Mouse (Mus musculus): Measurements from ENCODE around the gene Trim63. TPM values are rescaled to one million over a fixed set of nuclear protein-coding genes. Genes with fewer than 3 reads are reported as not detected.

Gene Trim63
- polyA plus RNA-seq, 1 experiment from 2014 or later, result not detected

DNA sequence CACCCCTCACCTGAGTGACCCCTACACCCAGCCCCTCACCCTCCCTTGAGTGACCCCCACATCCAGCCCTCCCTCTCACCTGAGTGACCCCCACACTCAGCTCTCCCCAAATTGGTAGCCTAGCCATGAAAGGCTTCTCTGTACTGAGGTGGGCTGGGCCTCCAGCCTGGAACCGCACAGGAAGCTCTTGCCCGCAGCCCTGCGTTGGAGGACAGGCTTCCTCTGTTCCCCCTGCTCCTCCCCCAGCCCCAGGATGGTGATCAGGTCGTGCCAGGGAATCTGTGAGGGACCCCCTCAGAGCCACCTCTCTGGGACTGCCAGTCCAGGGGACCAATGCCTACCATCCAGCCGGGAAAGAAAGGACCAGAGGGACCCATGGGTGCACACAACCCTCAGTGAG is 50.4 kb downstream of the Trim63 start:
- Histone ChIP-seq H3K36me3 (ENCODE audit: insufficient read depth) (no peaks in the 10 kb centered on the region), H3K4me2 (no peak overlapping the region), H3K4me3 (ENCODE audit: low read depth, low read length) (no peak overlapping the region), H3K9me3 (ENCODE audit: low read depth, low read length) (no peaks in the 10 kb centered on the region), H3K27me3 (ENCODE audit: insufficient read depth, low read length) (peaks cover 7% of the 10 kb centered on the region; the same call in 1 of the 2 replicates), H3K9ac (no peak overlapping the region), H3K27ac (ENCODE audit: low read depth) (no peak overlapping the region), H3K4me1 (ENCODE audit: insufficient read depth) (no peaks in the 10 kb centered on the region)
- ATAC-seq (ENCODE audit: insufficient read depth), result no peak
- WGBS, result 24% methylated on average over 5 of the region's 5 CpGs
- no peak for DNase-seq
- TF ChIP-seq CTCF (IDR thresholded peaks at IDR 0.05; ENCODE audit: low read depth), result no peak

DNA sequence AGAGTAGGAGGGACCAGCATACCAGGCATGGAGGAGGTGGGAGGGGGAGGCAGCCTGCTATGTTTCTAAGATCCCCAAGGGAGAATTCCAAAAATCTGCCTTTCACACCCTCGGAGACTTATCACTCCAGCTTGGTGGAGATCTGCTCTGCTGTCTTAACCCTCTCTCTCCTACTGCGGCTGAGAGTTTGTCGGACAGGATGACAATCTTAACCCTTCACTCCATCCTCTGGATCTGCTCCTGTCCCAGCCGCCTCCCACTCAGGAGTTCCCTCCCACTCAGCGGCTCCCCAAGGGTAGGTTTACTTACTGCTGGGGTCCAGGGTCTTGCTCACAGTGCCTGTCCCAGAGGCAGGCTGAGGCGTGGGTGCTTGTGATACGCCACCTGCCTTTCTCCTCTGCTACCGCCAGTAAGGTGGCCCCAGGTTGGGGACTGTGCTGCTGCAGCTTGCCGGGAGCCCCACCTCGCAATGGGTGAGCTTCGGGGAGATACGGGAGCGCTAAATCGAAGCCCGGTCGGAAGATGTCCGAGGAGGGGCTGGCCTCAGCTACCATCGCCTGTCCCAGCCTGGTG is 55.8 kb downstream of the Trim63 start:
- peaks cover 27% of the 10 kb centered on the region for H3K27me3 ChIP-seq (ENCODE audit: insufficient read depth, low read length)
- peak overlapping the region; percentile 32; the same call in 1 of the 2 replicates for H3K9ac ChIP-seq
- peak overlapping the region; percentile 95 for H3K4me2 ChIP-seq
- 1% methylated on average over 18 of the region's 18 CpGs for WGBS
- peak overlapping the region; percentile 48 for H3K4me3 ChIP-seq (ENCODE audit: low read depth, low read length)
- peaks cover 4% of the 10 kb centered on the region; the same call in 1 of the 2 replicates for H3K4me1 ChIP-seq (ENCODE audit: insufficient read depth)
- no peaks in the 10 kb centered on the region for H3K9me3 ChIP-seq (ENCODE audit: low read depth, low read length)
- no peaks in the 10 kb centered on the region for H3K36me3 ChIP-seq (ENCODE audit: insufficient read depth)
- no peak for TF ChIP-seq CTCF (IDR thresholded peaks at IDR 0.05; ENCODE audit: low read depth)
- H3K27ac ChIP-seq (ENCODE audit: low read depth), result no peak overlapping the region
- DNase-seq, result peak; percentile 47
- peak; percentile 13; the same call in 1 of the 2 replicates for ATAC-seq (ENCODE audit: insufficient read depth)

DNA sequence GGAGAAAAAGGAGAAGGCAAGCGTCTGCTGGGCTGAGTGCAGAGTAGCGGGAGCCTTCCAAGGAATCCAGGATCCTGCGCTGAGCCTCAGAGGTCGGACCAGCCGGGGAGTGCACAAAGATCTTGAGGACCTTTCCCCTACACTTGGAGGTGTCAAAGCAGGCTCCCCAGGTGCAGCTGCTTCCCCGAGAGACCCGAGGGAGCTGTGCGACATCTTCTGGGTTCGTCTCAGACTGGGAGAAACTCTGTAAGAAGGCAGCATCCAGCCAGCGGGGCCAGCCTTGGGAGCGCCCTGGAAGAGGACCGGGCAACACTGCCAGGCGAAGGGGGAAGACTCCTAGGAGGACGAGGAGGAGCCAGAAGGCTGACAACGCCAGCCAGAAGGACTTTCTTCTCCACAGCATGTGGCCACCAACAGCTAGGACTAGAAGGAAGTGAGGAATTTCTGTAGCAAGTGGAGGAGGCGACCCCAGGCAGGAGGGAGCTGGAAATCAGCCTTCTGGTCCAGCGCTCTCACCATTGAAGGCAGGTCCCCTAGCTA is 56.5 kb downstream of the Trim63 start:
- Histone ChIP-seq H3K9me3 (ENCODE audit: low read depth, low read length) (no peaks in the 10 kb centered on the region), H3K27me3 (ENCODE audit: insufficient read depth, low read length) (peaks cover 27% of the 10 kb centered on the region), H3K36me3 (ENCODE audit: insufficient read depth) (no peaks in the 10 kb centered on the region), H3K27ac (ENCODE audit: low read depth) (no peak overlapping the region), H3K9ac (peak overlapping the region; percentile 32; the same call in 1 of the 2 replicates), H3K4me1 (ENCODE audit: insufficient read depth) (peaks cover 4% of the 10 kb centered on the region; the same call in 1 of the 2 replicates), H3K4me2 (peak overlapping the region; percentile 95), H3K4me3 (ENCODE audit: low read depth, low read length) (peak overlapping the region; percentile 48)
- 1% methylated on average over 17 of the region's 17 CpGs for WGBS
- DNase-seq, result no peak
- no peak for ATAC-seq (ENCODE audit: insufficient read depth)
- TF ChIP-seq CTCF (IDR thresholded peaks at IDR 0.05; ENCODE audit: low read depth), result no peak

DNA sequence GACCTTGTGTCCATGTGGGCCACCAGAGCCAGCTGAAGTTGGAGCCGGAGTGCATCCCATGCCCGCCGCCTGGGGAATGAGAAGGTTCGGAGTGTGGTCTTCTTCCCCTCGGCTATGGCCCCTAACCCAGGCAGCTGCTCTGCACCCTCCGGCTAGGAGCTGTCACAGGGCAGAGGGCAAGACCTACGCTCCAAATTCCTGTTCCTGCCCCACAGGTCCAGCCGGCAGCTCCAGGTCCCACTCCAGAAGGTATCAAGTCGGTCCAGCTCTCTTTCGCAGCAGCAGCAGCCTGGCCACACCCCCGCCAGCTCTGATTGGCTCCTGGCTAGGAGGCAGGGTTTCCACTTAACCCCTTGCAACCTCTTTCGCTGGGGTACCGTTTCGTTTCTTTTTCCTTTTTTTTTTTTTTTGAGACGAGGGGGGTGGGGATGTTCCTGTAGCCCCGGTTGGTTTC is 57.4 kb downstream of the Trim63 start:
- Histone ChIP-seq H3K9me3 (ENCODE audit: low read depth, low read length) (no peaks in the 10 kb centered on the region), H3K36me3 (ENCODE audit: insufficient read depth) (no peaks in the 10 kb centered on the region), H3K9ac (peak overlapping the region; percentile 42; the same call in 1 of the 2 replicates), H3K4me3 (ENCODE audit: low read depth, low read length) (peak overlapping the region; percentile 48), H3K27ac (ENCODE audit: low read depth) (no peak overlapping the region), H3K4me1 (ENCODE audit: insufficient read depth) (peaks cover 4% of the 10 kb centered on the region; the same call in 1 of the 2 replicates), H3K27me3 (ENCODE audit: insufficient read depth, low read length) (peaks cover 27% of the 10 kb centered on the region), H3K4me2 (peak overlapping the region; percentile 95)
- peak; percentile 76 for ATAC-seq (ENCODE audit: insufficient read depth)
- no peak for TF ChIP-seq CTCF (IDR thresholded peaks at IDR 0.05; ENCODE audit: low read depth)
- under 1% methylated on average over 16 of the region's 16 CpGs for WGBS
- DNase-seq, result peak; percentile 85

GRCm38 (mm10) chr4:134373295-134373694 is 58.4 kb downstream of the Trim63 start:
- H3K27ac ChIP-seq (ENCODE audit: low read depth), result no peak overlapping the region
- no peak overlapping the region for H3K4me3 ChIP-seq (ENCODE audit: low read depth, low read length)
- H3K9ac ChIP-seq, result no peak overlapping the region
- no peaks in the 10 kb centered on the region for H3K36me3 ChIP-seq (ENCODE audit: insufficient read depth)
- TF ChIP-seq CTCF (IDR thresholded peaks at IDR 0.05; ENCODE audit: low read depth), result no peak
- no peak for ATAC-seq (ENCODE audit: insufficient read depth)
- H3K9me3 ChIP-seq (ENCODE audit: low read depth, low read length), result no peaks in the 10 kb centered on the region
- WGBS, result 74% methylated on average over 8 of the region's 8 CpGs
- H3K4me1 ChIP-seq (ENCODE audit: insufficient read depth), result peaks cover 4% of the 10 kb centered on the region; the same call in 1 of the 2 replicates
- no peak for DNase-seq
- peaks cover 27% of the 10 kb centered on the region for H3K27me3 ChIP-seq (ENCODE audit: insufficient read depth, low read length)
- no peak overlapping the region for H3K4me2 ChIP-seq

GRCm38 (mm10) chr4:134374306-134374705 is 59.4 kb downstream of the Trim63 start:
- no peak for DNase-seq
- WGBS, result 50% methylated on average over 1 of the region's 1 CpGs
- Histone ChIP-seq H3K4me1 (ENCODE audit: insufficient read depth) (peaks cover 4% of the 10 kb centered on the region; the same call in 1 of the 2 replicates), H3K36me3 (ENCODE audit: insufficient read depth) (no peaks in the 10 kb centered on the region), H3K4me2 (no peak overlapping the region), H3K4me3 (ENCODE audit: low read depth, low read length) (no peak overlapping the region), H3K9me3 (ENCODE audit: low read depth, low read length) (no peaks in the 10 kb centered on the region), H3K27ac (ENCODE audit: low read depth) (no peak overlapping the region), H3K9ac (no peak overlapping the region), H3K27me3 (ENCODE audit: insufficient read depth, low read length) (peaks cover 25% of the 10 kb centered on the region)
- TF ChIP-seq CTCF (IDR thresholded peaks at IDR 0.05; ENCODE audit: low read depth), result no peak
- ATAC-seq (ENCODE audit: insufficient read depth), result no peak

GRCm38 (mm10) chr4:134378089-134378615 is 63.2 kb downstream of the Trim63 start:
- Histone ChIP-seq H3K4me2 (no peak overlapping the region), H3K36me3 (ENCODE audit: insufficient read depth) (no peaks in the 10 kb centered on the region), H3K27ac (ENCODE audit: low read depth) (no peak overlapping the region), H3K9me3 (ENCODE audit: low read depth, low read length) (no peaks in the 10 kb centered on the region), H3K9ac (no peak overlapping the region), H3K4me1 (ENCODE audit: insufficient read depth) (no peaks in the 10 kb centered on the region), H3K27me3 (ENCODE audit: insufficient read depth, low read length) (no peaks in the 10 kb centered on the region), H3K4me3 (ENCODE audit: low read depth, low read length) (no peak overlapping the region)
- no peak for ATAC-seq (ENCODE audit: insufficient read depth)
- no peak for DNase-seq
- no peak for TF ChIP-seq CTCF (IDR thresholded peaks at IDR 0.05; ENCODE audit: low read depth)
- WGBS, result 34% methylated on average over 9 of the region's 10 CpGs

Other genes with a start within 250 kb of the Trim63 start
- 13.1 and 14.2 TPM in 2 replicates for gene Cd52, start 220.0 kb upstream of the Trim63 start, polyA plus RNA-seq (2014; fragmentation: Nextera tagmentation; extraction: Ambion mirVana)
- gene Ubxn11, start 212.6 kb upstream of the Trim63 start, polyA plus RNA-seq (2014; fragmentation: Nextera tagmentation; extraction: Ambion mirVana), result 6.8 and 7.8 TPM in 2 replicates
- 384 and 400 TPM in 2 replicates for gene Sh3bgrl3, start 186.3 kb upstream of the Trim63 start, polyA plus RNA-seq (2014; fragmentation: Nextera tagmentation; extraction: Ambion mirVana)
- 35.7 and 37.9 TPM in 2 replicates for gene Cep85, start 128.0 kb upstream of the Trim63 start, polyA plus RNA-seq (2014; fragmentation: Nextera tagmentation; extraction: Ambion mirVana)
- not detected in 2 replicates for gene Gm7534, start 112.1 kb upstream of the Trim63 start, polyA plus RNA-seq (2014; fragmentation: Nextera tagmentation; extraction: Ambion mirVana)
- gene Catsper4, start 87.7 kb upstream of the Trim63 start, polyA plus RNA-seq (2014; fragmentation: Nextera tagmentation; extraction: Ambion mirVana), result 0.12 TPM in 1 of 2 replicates, not detected in the other
- gene Cnksr1, start 76.7 kb upstream of the Trim63 start, polyA plus RNA-seq (2014; fragmentation: Nextera tagmentation; extraction: Ambion mirVana), result 6.2 TPM in 2 replicates
- gene E130218I03Rik, start 71.5 kb upstream of the Trim63 start, polyA plus RNA-seq (2014; fragmentation: Nextera tagmentation; extraction: Ambion mirVana), result 0.29 and 0.41 TPM in 2 replicates
- gene Zfp593, start 69.5 kb upstream of the Trim63 start, polyA plus RNA-seq (2014; fragmentation: Nextera tagmentation; extraction: Ambion mirVana), result 16.4 and 17.5 TPM in 2 replicates
- not detected in 2 replicates for gene Gm30191, start 68.2 kb upstream of the Trim63 start, polyA plus RNA-seq (2014; fragmentation: Nextera tagmentation; extraction: Ambion mirVana)
- gene Grrp1, start 61.0 kb upstream of the Trim63 start, polyA plus RNA-seq (2014; fragmentation: Nextera tagmentation; extraction: Ambion mirVana), result 10.2 and 11.6 TPM in 2 replicates
- gene Pdik1l, start 27.2 kb upstream of the Trim63 start, polyA plus RNA-seq (2014; fragmentation: Nextera tagmentation; extraction: Ambion mirVana), result 21.2 and 21.4 TPM in 2 replicates
- 0.05 TPM in 1 of 2 replicates, not detected in the other for gene Slc30a2, start 28.1 kb downstream of the Trim63 start, polyA plus RNA-seq (2014; fragmentation: Nextera tagmentation; extraction: Ambion mirVana)
- 2.9 and 3.7 TPM in 2 replicates for gene Extl1, start 68.7 kb downstream of the Trim63 start, polyA plus RNA-seq (2014; fragmentation: Nextera tagmentation; extraction: Ambion mirVana)
- gene Pafah2, start 81.2 kb downstream of the Trim63 start, polyA plus RNA-seq (2014; fragmentation: Nextera tagmentation; extraction: Ambion mirVana), result 10.5 and 12.2 TPM in 2 replicates
- 1,723 and 1,772 TPM in 2 replicates for gene Stmn1, start 153.2 kb downstream of the Trim63 start, polyA plus RNA-seq (2014; fragmentation: Nextera tagmentation; extraction: Ambion mirVana)
- gene Paqr7, start 181.6 kb downstream of the Trim63 start, polyA plus RNA-seq (2014; fragmentation: Nextera tagmentation; extraction: Ambion mirVana), result 1.1 TPM in 2 replicates
- gene Aunip, start 195.9 kb downstream of the Trim63 start, polyA plus RNA-seq (2014; fragmentation: Nextera tagmentation; extraction: Ambion mirVana), result 9.6 and 10.7 TPM in 2 replicates
- 119 and 125 TPM in 2 replicates for gene Mtfr1l, start 220.3 kb downstream of the Trim63 start, polyA plus RNA-seq (2014; fragmentation: Nextera tagmentation; extraction: Ambion mirVana)
- gene Selenon, start 237.0 kb downstream of the Trim63 start, polyA plus RNA-seq (2014; fragmentation: Nextera tagmentation; extraction: Ambion mirVana), result 49.5 and 62.0 TPM in 2 replicates

Measured in lung, embryonic 14.5 days (tissue).